Mouse (Mus musculus): Measurements from ENCODE around the gene Cfap20. TPM values are rescaled to one million over a fixed set of nuclear protein-coding genes. Genes with fewer than 3 reads are reported as not detected.

Gene Cfap20
- 40.3 and 42.5 TPM in 2 replicates for total RNA-seq (2017)

- peak; percentile 98 for ATAC-seq (ENCODE audit: extremely low read depth, insufficient number of reproducible peaks, low FRiP score, poor library complexity, severe bottlenecking)
These were observed at the start of gene Cfap20 for GRCm38 (mm10) chr8:95434686-95435439. TSS of gene Cfap20 (minus strand) at chr8:95434869.

- no peak for ATAC-seq (ENCODE audit: extremely low read depth, insufficient number of reproducible peaks, low FRiP score, poor library complexity, severe bottlenecking)
These were observed 35.3 kb upstream of the Cfap20 start for GRCm38 (mm10) chr8:95470008-95470407.

- ATAC-seq (ENCODE audit: extremely low read depth, insufficient number of reproducible peaks, low FRiP score, poor library complexity, severe bottlenecking), result no peak
These were observed 34.3 kb upstream of the Cfap20 start for GRCm38 (mm10) chr8:95468995-95469394.

- no peak for ATAC-seq (ENCODE audit: extremely low read depth, insufficient number of reproducible peaks, low FRiP score, poor library complexity, severe bottlenecking)
These were observed 31.9 kb upstream of the Cfap20 start for GRCm38 (mm10) chr8:95466543-95466942.

- no peak for ATAC-seq (ENCODE audit: extremely low read depth, insufficient number of reproducible peaks, low FRiP score, poor library complexity, severe bottlenecking)
These were observed 17.8 kb upstream of the Cfap20 start for GRCm38 (mm10) chr8:95452518-95452917.

- no peak for ATAC-seq (ENCODE audit: extremely low read depth, insufficient number of reproducible peaks, low FRiP score, poor library complexity, severe bottlenecking)
These were observed 15.6 kb upstream of the Cfap20 start for GRCm38 (mm10) chr8:95450271-95450670.

- ATAC-seq (ENCODE audit: extremely low read depth, insufficient number of reproducible peaks, low FRiP score, poor library complexity, severe bottlenecking), result no peak
These were observed 13.0 kb upstream of the Cfap20 start for GRCm38 (mm10) chr8:95447661-95448060.

GRCm38 (mm10) chr8:95445042-95445441 is 10.4 kb upstream of the Cfap20 start:
- ATAC-seq (ENCODE audit: extremely low read depth, insufficient number of reproducible peaks, low FRiP score, poor library complexity, severe bottlenecking), result no peak

GRCm38 (mm10) chr8:95441491-95442039 is 6.9 kb upstream of the Cfap20 start:
- no peak for ATAC-seq (ENCODE audit: extremely low read depth, insufficient number of reproducible peaks, low FRiP score, poor library complexity, severe bottlenecking)

- ATAC-seq (ENCODE audit: extremely low read depth, insufficient number of reproducible peaks, low FRiP score, poor library complexity, severe bottlenecking), result no peak
These were observed 5.6 kb upstream of the Cfap20 start for GRCm38 (mm10) chr8:95440168-95440709.

- no peak for ATAC-seq (ENCODE audit: extremely low read depth, insufficient number of reproducible peaks, low FRiP score, poor library complexity, severe bottlenecking)
These were observed 4.8 kb upstream of the Cfap20 start for GRCm38 (mm10) chr8:95439421-95439820.

- ATAC-seq (ENCODE audit: extremely low read depth, insufficient number of reproducible peaks, low FRiP score, poor library complexity, severe bottlenecking), result no peak
These were observed 2.8 kb upstream of the Cfap20 start for GRCm38 (mm10) chr8:95437341-95437992.

GRCm38 (mm10) chr8:95435930-95436329 is 1.3 kb upstream of the Cfap20 start:
- ATAC-seq (ENCODE audit: extremely low read depth, insufficient number of reproducible peaks, low FRiP score, poor library complexity, severe bottlenecking), result no peak

GRCm38 (mm10) chr8:95435471-95435870 is 802 bp upstream of the Cfap20 start:
- ATAC-seq (ENCODE audit: extremely low read depth, insufficient number of reproducible peaks, low FRiP score, poor library complexity, severe bottlenecking), result no peak

GRCm38 (mm10) chr8:95434233-95434632 is 436 bp downstream of the Cfap20 start:
- no peak for ATAC-seq (ENCODE audit: extremely low read depth, insufficient number of reproducible peaks, low FRiP score, poor library complexity, severe bottlenecking)

GRCm38 (mm10) chr8:95433124-95433523 is 1.5 kb downstream of the Cfap20 start:
- no peak for ATAC-seq (ENCODE audit: extremely low read depth, insufficient number of reproducible peaks, low FRiP score, poor library complexity, severe bottlenecking)

- ATAC-seq (ENCODE audit: extremely low read depth, insufficient number of reproducible peaks, low FRiP score, poor library complexity, severe bottlenecking), result no peak
These were observed 2.2 kb downstream of the Cfap20 start for GRCm38 (mm10) chr8:95432471-95432870.

- no peak for ATAC-seq (ENCODE audit: extremely low read depth, insufficient number of reproducible peaks, low FRiP score, poor library complexity, severe bottlenecking)
These were observed 4.7 kb downstream of the Cfap20 start for GRCm38 (mm10) chr8:95429945-95430344.

- peak; percentile 79 for ATAC-seq (ENCODE audit: extremely low read depth, insufficient number of reproducible peaks, low FRiP score, poor library complexity, severe bottlenecking)
These were observed 6.8 kb downstream of the Cfap20 start for GRCm38 (mm10) chr8:95427594-95428535.

Measured in neutrophil, adult 5-6 weeks (primary cell).